Comparison of ENCODE assay signal across 13 mouse cellular contexts in genomic region chr8:46291931-46292675, GRCm38 (mm10). TPM values are rescaled to one million over a fixed set of nuclear protein-coding genes. Genes with fewer than 3 reads are reported as not detected.
DNase-seq lines count a peak whose midpoint lies in the region; ATAC-seq and TF ChIP-seq lines count a peak whose summit lies in the region.
"Had no signal": no experiment of that assay in that cellular context is flagged by ENCODE, and none has a peak within 500 bp of the region (broad histone marks: within the 10 kb centered on the region; RNA-seq: fewer than 3 reads in every experiment).

No protein-coding gene starts in this region.

- intact Hi-C loops in gastrocnemius, postnatal 14 days (cut with DNase I; ENCODE audit: low total_unique reads) = no loop called here

- H3K4me2 ChIP-seq in forebrain, embryonic 15.5 days (replicated peaks) = peak overlapping the region; percentile 65
- H3K4me2 ChIP-seq: liver, embryonic 13.5 days had no signal

- no peaks in the 10 kb centered on the region for H3K36me3 ChIP-seq in E14TG2a.4 (ENCODE audit: insufficient read depth, low read length)
- no peaks in the 10 kb centered on the region for H3K36me3 ChIP-seq in forebrain, embryonic 15.5 days
- H3K36me3 ChIP-seq: liver, embryonic 13.5 days had no signal

- H3K27ac ChIP-seq in forebrain, embryonic 15.5 days (replicated peaks) = no peak overlapping the region
- H3K27ac ChIP-seq: liver, embryonic 13.5 days had no signal

- H3K9ac ChIP-seq in forebrain, embryonic 15.5 days (replicated peaks) = peak overlapping the region; percentile 5; the same call in 1 of the 2 replicates
- H3K9ac ChIP-seq: liver, embryonic 13.5 days had no signal

- DNase-seq in gastrocnemius, postnatal 14 days = peak; percentile 16
- DNase-seq in gastrocnemius, postnatal 10 days = no peak
- no peak for DNase-seq in adrenal gland, postnatal 4 days (ENCODE audit: low spot score in 2 of 2)
- no peak for DNase-seq in adrenal gland, adult 18-20 months (ENCODE audit: low spot score in 2 of 2)
- no peak for DNase-seq in urinary bladder, postnatal 4 days (ENCODE audit: low spot score in 2 of 2)
- DNase-seq: adrenal gland, postnatal 10 days; kidney, postnatal 25 days; liver, embryonic 13.5 days; thymus, postnatal 36 days had no signal

- 3% methylated on average over 33 of the region's 33 CpGs for WGBS in forebrain, embryonic 15.5 days

- H3K27me3 ChIP-seq in E14TG2a.4 (ENCODE audit: insufficient read depth, low read length) = peaks cover 86% of the 10 kb centered on the region
- peaks cover 72% of the 10 kb centered on the region for H3K27me3 ChIP-seq in forebrain, embryonic 15.5 days

- H3K4me1 ChIP-seq in E14TG2a.4 (replicated peaks; ENCODE audit: low read depth, low read length) = peaks cover 58% of the 10 kb centered on the region
- H3K4me1 ChIP-seq in forebrain, embryonic 15.5 days = peaks cover 47% of the 10 kb centered on the region
- H3K4me1 ChIP-seq: liver, embryonic 13.5 days had no signal

- TF ChIP-seq CTCF in E14TG2a.4 (conservative IDR thresholded peaks at IDR 0.05; ENCODE audit: low read length) = no peak

- peak overlapping the region; percentile 68 for H3K4me3 ChIP-seq in E14TG2a.4 (replicated peaks; ENCODE audit: low read length)
- peak overlapping the region; percentile 37 for H3K4me3 ChIP-seq in forebrain, embryonic 15.5 days
- H3K4me3 ChIP-seq: liver, embryonic 13.5 days had no signal

- ATAC-seq in forebrain, embryonic 15.5 days (replicated peaks) = no peak; the same call in 1 of the 2 replicates
- 0 out of 2 replicates have a peak, but pooled peaks have one; percentile 22 for ATAC-seq in megakaryocyte-erythroid progenitor cell, adult 5-6 weeks (replicated peaks; ENCODE audit: low FRiP score, low TSS enrichment, poor library complexity, severe bottlenecking)

- 0 out of 2 replicates have a peak, but pooled peaks cover 3% of the 10 kb centered on the region for H3K9me3 ChIP-seq in E14TG2a.4 (ENCODE audit: low read length)
- H3K9me3 ChIP-seq in forebrain, embryonic 15.5 days = no peaks in the 10 kb centered on the region
- H3K9me3 ChIP-seq: liver, embryonic 13.5 days had no signal

RNA-seq across cellular contexts. Expression of gene Helt, which starts 2.4 kb away (rescaled TPM):
- total RNA-seq in gastrocnemius, postnatal 14 days (2021) = under 1 TPM; 0.72 to 0.93 TPM
- 1 to 10 TPM in 1 of 2 experiments, under 1 TPM in 1; 0.45 to 1.1 TPM for total RNA-seq in gastrocnemius, postnatal 10 days (2021)
- 6.7 and 7.6 TPM in 2 replicates for polyA plus RNA-seq in forebrain, embryonic 15.5 days (2015; fragmentation: Nextera tagmentation; extraction: Ambion mirVana)
- not detected in 2 replicates for total RNA-seq in megakaryocyte-erythroid progenitor cell, adult 5-6 weeks (2014; fragmentation: Nextera tagmentation)
- total RNA-seq in megakaryocyte-erythroid progenitor cell, adult 5-6 weeks (2017) = not detected in 2 replicates
- total RNA-seq in adrenal gland, postnatal 4 days (2021) = under 1 TPM in 1 of 2 experiments, not detected in 1; 0.23 TPM
- total RNA-seq in adrenal gland, adult 18-20 months (2021) = not detected
- total RNA-seq: adrenal gland, postnatal 10 days had no signal
- polyA plus RNA-seq: C2C12 had no signal
